Mouse (Mus musculus) spleen, postnatal 4 days (tissue): ENCODE measurements around the gene Iqub.

Source experiments
- DNase-seq, 2 experiments: peaks; one replicate each; pipeline ENCODE4 v3.0.0; 2022; ENCODE audit warnings: low spot score in 2 of 2

Gene Iqub

DNA sequence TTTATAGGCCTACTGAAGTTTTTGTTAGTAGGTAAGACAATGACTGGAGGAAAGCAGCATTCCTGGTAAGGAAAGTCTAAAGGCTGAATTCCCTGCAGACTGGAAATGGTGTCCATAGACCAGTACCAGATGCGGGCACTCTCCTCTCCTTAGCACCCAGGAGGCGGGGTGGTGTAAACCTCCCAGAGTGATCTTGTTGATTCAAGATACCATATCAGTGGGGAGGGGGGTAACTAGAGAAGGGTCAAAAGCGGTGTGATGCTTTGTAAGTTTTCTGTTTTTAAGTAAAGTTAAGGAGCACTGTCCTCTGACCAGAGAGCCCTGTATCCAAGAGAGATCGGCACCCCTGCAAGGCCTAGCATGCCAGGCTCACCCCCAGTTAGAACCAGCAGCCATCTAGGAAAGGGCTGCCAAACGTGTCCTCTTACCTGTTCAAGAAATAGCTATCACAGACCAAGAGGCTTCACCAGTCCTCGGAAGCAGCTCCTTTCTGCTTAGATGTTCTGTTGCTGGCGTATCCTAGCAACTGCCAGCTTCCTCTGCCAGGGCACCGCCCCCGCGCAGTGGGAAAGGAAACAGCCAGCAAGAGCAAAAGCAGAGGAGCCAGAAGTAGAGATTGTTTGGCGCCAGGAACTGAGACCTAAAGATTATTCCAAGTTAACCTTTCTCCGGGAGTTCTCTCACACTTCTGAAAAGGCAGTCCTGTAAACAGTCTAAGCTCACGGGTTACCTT lies at the start of gene Iqub:
Iqub (minus strand) TSS at position 516 of the 733 bp plus-strand sequence.
- no peak for DNase-seq

DNA sequence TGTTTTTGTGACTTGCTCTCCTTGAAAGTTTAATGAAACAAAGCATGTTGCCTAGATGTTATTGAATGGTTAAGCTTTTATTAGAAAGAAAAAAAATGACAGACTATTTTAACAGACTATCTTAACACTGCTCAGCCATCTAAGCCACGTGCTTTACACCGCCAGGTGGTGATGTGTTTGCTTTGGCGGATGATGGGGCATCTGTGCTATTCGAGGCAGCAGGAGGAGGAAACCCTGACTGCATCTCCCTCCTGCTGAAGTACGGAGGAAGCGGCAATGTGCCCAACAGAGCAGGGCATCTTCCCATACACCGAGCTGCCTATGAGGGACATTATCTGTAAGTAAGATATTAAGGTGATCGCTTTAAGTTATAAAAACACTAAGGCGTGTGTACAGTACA lies 49.2 kb upstream of the Iqub start:
- DNase-seq, result no peak

DNA sequence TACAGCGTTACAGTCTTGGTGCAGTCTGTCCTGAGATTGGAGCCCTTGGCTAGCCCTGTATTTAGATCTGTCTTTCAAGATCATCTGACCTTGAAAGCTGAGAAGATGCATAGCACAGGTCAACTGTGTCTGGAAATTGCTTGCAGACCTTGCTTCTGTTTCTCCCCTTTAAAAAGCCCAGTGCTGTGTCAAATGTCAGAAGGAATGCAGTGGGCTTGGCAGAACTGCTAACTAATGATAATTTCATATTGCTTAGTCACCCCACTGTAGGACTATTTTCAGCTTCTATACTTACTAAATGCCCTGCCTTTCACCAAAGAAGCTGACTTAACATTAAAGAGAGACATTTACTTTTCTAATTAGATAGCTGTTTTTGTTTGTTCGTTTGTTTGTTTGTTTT lies 40.6 kb upstream of the Iqub start:
- no peak for DNase-seq

DNA sequence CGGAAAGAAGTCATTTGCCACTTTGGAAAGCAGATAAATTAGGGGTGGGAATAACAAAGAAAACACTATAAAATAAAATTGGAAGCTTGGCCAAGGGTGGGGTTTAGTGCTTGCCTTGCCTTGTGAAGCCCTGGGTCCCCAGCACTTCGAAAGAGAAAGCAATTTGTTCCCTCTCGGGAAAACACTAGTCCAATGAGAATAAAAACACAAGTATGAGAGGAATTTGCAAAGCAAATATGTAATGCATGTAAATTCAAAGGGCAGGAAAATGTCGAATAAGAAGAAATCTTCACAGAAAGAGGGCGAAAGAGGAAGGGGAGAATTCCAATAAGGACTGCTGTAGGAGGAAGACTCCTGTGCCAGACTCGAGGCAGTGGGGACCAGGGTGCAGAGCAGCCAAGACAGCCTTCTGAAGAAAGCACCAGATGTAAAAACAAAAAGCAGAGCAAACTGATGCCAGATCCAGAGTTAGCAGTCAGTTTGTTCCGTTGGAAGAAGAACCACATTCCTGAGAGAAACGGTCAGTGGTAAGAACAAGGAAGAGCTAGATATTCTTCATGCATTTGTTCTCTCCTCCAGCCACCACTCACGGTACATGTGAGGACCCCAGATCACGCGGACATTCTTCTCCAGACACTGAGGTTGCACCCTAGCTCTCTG lies 39.7 kb upstream of the Iqub start:
- no peak for DNase-seq

DNA sequence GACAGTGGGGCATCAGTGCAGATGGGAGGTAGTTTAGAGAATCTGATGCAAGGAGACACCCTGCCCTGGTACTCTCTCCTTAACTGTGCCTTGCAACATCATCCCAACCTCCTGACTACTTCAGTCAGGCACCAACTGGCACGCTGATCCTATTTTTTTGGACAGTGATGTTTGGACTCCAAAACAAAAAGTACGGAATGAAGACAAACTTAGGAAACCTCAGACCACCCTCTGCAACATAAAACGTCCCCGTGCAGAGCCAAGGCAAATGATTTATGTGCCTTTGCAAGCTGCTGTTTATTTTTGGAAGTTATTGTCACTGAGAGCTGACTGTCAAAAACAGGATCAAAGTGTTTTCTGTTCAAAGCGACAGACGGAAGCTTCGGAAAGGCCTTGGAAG lies 37.2 kb upstream of the Iqub start:
- DNase-seq, result no peak

DNA sequence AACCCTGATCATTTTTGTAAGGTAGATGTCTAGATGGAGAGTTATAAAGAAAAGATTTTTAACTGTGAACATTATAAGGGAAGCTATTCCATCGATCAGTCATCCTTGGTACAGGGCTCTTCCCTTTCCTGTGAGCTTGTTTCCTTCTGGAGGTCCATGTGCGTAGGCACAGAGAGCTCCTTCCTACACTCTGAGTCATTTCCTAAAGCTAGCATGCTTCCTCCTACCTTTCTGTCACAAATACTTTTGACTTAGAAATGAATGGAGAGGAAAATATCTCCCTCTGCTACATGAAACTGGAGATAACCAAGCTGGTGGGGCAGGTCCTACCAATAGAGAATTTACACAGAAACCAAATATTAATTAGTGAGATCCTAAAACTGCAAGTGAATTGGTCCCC lies 34.9 kb upstream of the Iqub start:
- DNase-seq, result no peak

DNA sequence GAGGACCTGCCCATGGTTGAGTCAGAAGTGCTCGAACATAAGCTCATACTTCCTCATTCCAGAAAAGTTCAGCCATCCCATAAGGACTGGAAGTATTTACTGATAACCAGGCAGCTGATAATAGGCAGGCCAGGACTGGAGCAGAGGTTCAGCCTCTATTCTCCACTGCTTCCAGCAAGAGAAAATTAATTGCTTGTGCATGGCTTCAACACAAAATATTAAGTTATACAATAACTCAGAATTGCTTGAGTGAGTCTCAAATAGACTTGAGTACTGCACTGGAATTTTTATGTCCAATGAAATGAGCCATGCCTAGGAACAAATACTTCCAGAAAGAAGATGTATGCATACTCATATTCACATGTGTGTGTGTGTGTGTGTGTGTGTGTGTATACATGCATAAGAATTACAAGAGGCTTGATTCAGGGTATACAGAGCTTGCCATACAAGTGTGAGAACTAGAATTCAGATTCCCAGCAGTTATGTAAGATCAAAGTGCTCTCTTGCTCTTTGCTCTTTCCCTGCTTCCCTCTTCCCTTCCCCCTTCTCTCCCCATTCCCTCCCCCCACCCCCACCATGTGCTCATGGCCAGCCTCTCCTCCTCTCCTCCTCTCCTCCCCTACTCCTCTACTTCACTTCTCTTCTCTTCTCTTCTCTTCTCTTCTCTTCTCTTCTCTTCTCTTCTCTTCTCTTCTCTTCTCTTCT lies 32.0 kb upstream of the Iqub start:
- DNase-seq, result no peak

DNA sequence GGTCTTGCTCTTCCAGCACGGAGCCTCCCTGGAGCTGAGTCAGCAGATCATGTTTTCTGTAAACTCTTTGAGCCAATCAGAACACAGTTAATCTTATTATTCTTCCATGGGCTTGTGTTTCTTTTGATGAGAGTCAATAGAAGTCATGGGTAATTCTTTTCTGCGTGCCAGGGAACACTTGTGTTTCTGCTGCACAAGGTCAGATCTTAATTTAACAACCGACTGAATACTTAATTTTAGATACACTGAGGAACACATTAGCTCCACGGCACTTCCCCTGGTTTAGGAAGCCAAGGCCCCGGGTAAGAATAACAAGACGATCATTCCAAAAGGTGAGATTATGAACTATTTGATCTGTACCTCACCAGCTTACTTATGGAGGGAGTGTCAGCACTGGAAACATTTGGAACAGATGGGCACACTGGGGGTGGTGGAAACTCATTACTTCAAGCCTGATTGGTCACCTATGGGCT lies 28.3 kb upstream of the Iqub start:
- DNase-seq, result no peak

DNA sequence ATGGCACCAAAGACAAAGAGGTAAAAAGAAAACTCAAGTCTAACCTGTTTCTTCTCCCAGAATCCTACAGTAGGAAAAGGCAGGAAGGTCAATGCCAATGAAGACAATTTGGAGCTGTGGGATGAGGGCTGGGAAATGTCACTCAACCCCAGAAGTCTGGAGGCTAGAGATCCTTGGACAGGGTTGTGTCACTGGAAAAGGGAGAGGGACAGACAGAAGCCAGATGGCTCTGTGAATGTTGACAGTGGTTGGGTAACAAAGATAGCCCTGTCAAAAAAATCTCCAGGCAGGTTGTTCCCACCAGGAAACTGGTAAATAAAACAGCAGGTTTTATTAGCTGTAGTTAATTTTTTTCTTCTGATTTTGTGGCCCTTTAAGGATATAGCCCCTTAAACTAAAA lies 27.5 kb upstream of the Iqub start:
- no peak for DNase-seq

DNA sequence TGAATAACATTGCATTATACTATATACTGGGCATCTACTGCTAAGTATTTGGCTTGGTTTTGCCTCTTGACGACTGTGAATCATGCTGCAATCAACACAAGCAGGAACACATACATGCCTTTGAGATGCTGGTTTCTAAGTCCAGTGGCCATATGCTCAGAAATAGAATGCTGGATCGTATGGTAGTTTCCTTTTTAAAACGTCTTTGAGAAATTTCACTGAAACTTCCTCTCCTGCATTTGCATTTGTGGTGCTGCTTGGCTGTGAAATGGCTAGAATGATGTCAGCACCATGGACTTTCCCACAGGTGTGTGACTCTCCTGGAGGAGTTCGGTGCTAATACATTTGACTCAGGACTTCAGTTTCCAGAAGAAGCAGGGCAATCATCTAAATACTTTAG lies 25.2 kb upstream of the Iqub start:
- no peak for DNase-seq

DNA sequence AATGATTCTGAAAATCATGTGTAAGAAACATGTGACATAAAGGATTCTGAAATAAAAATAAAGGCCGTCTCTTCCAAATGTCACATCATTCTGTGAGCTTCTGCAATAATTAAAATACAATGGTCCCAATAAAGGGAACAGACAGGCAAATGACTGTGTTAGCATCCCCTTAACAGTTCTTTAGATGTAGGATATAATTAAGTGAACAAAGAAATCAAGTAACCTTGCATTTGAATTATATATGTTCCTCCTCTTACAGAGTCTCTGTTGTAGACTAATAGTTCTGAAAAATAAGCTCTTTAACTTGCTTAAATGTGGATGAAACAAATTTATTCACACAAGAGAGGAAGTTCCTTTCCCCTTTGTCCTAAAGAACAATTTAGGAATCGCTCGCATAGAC lies 23.6 kb upstream of the Iqub start:
- DNase-seq, result no peak

DNA sequence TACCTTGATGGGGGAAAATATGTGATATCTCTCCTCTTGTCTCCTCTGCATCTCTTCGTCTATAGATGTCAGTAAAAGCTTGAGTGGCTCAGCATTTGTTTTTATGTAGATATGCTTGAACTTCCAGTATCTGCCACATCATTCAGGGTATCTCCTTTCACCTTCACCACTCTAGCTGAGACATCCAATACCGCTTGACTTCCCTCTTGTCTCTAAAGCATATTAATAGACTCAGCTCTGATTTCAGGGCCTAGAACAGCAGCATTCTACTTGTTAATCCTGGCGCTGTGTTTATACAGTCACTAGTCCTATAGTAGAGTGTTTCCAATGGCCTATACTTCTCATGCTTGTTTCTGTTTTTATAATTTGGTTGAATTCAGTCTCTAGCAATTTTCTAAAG lies 17.9 kb upstream of the Iqub start:
- DNase-seq, result no peak

DNA sequence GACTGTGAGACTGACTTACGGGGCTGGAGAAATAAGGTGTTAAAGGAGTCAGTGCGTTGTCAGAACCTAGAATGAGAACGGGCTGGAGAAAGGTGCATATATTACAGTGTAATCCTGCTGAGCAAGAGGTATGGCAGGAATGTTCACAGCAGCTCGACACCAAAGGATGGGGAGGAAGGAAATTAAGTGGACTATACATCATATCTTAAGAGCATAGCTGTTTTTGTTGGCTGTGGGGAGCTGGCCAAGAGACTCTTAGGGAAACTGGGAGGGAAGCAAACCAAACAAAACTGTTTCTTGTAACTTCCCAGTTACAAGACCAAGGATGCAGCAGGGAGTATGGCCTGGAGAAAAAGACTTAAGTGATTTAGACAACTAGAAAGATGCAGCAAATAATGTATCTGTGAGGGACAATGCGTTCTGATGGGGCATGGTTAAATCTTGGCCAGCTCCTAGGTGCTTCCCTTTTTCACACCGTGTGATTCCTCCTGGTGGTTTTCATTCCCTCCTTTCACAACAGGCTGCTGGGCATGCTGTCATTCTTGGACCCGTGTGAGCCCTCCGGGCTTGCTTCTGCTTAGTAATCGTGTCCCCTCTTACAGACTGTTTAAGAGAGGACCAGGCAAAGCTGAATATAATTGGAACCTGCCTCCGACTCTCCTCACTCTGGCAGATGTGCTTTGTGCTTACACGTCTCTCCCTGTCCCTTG lies 16.0 kb upstream of the Iqub start:
- no peak for DNase-seq

DNA sequence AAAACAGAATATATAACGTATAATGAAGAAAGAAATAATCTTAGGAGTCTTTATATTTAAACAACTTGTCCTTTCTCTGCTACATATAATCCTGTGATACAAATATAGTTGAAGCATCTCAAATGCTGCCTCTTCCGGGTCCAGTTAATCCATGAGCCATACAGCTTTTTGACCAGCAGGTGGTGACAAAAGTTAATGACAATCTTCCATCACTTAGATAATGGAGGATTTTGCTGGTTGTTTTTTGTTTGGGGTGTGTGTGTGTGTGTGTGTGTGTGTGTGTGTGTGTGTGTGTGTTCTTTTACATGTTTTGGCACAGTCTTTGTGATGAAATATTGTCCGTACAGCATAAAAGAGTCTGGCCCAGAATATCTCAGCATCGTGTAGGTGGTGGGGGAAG lies 15.3 kb upstream of the Iqub start:
- DNase-seq, result peak in 1 of 2 experiments; percentile 25

DNA sequence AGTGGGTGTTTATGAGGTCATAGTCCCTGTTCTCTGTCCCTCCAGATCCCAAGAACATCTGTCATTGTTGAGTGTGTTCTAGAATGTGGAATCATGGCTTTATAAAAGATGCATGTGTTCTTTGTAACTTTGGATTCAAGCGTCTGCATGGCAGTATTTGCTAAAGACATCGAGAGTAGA lies 13.1 kb upstream of the Iqub start, which contains the start of gene Asb15:
Asb15 (plus strand) TSS at position 81 of the 180 bp plus-strand sequence.
- no peak for DNase-seq

DNA sequence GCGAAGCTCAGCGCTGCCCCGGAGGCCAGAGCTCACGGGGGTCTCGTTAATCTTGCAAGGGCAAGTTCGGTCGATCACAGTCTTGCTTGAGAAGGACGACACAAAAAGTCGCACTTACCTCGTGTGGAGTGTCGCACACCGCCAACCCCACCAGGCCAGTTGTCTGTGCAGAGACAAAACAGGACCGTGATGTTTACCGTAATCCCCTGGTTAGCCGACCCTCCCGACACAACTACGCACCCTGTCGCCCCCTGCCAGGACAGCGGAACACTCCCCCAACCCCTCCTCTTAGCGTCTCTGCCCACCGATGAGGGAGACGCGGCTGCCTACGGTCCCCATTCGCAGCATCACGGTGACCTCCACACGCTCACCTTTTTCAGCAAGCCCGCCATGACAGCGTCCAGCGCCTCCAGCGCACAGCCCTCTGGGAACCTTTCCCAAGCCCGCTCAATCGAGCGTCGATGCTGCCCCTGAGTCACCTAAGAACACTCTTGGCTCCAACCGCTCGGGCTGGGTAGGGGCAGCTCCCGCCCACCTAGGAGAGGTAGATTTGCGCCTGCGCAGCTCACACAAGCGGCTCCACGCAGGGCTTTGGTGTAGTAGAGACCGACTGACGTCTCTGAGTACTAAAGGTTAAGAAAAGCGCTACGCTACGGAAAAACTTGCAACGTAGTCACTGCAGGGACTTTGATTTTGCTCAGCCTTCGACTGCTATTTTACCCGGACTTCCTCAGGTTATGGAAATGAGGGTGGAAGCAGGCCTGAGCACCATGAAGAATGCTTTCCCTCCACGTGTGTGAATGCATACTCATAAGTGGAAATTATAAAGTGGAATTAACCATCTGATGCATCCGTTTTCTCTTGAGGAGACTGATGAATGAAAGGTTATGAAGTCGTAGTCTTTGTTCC lies 12.5 kb upstream of the Iqub start, which contains the start of gene Ndufa5:
Ndufa5 (minus strand) TSS at position 859 of the 909 bp plus-strand sequence.
- DNase-seq, result peak; percentile 87 to 92

DNA sequence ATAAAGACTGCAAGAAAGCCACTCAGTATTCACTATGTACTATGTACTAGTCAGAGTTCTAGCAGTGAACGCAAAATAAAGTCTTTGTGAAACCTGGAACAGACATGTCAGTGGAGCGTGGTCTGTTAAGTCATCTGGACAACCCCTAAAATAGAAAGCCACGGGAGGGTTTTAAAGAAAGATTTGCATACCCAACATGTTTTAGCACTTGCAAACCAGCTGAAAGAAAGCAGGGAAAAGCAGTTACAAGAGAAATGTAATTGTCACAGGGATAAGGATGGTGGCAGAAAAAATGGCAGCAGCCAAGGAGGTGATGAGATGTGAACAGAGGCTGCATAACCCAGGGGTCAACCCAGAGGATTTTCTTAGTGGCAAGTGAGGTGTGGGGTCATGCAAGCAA lies 10.8 kb upstream of the Iqub start:
- no peak for DNase-seq

DNA sequence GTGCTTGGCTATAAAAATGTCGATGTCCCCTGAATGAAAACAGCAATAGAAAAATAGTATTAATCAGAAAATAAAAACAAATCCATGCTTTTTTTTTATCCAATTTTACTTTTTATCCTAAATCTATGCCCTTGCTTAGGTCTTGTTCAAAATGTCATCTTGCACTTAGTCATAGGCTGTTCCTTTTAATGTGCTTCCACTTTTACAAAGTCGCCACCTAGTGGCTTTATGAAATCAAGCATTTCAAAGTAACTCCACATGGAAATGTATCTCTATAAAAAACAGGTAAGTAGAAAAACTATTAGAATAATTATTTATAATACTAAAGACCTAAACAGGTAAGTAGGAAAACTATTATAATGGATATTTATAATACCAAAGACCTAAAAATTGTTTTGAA lies 1.3 kb upstream of the Iqub start:
- DNase-seq, result no peak

DNA sequence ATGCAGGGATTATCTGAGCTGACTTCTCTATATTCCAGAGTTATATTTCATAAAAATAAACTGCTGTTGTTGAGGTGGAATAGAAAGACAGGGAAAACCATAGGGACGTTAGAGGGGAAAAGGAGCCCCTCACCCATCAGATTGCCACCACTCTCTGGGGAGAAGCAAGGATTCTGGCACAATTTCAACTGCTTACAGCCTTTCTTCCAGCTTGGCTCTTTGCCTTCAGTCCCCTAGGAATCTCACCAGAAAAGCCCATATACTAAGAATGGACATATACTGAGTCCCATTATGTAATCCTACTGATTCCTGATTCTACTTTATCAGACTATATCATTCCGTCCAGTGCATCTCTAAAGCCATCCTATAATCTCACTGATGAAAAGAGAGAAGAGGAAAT lies 10.7 kb downstream of the Iqub start:
- DNase-seq, result no peak

DNA sequence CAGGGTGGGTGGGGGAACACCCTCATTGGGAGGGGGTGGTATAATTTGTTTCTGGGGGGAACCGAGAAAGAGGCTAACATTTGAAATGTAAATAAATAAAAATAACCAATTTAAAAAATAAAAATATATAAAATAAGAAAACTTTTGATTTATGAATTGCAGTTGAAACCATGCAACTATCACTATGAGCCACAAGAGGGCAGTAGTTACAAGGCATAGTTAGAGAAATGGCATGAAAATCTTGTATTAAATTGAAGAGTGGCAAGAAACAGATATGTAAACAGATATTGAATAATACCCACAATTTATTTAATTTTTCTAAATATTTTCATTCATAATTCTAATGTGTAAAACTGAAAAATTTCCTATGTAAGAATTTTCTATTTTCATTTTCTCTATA lies 24.5 kb downstream of the Iqub start:
- no peak for DNase-seq

DNA sequence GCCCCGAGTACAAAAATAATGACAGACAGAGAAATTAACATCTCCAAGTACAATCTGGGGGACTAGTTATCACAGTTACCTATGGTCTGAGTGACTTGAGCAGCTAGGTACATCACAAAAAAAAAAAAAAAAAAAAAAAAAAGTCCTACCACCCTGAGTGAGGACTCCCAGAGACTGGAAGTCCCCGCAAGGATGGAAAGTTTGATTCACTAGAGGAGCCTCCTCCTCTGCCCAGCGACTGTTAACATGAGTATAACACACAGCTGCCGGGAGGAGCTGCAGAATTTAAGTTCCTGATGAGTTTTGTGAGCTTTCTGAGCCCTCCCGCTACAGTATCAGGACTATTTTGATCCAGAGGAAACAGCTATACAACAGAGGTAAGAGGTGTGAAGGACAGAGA lies 28.3 kb downstream of the Iqub start:
- DNase-seq, result no peak
